Mouse (Mus musculus) left cerebral cortex, adult 18-20 months (tissue): ENCODE measurements around the gene Tes. TPM values are rescaled to one million over a fixed set of nuclear protein-coding genes. Genes with fewer than 3 reads are reported as not detected.
A peak's percentile ranks its signal among the peaks of the same experiment; 100 is the strongest.
"Not testable (repeated sequence)": the region's sequence is repeated elsewhere in the genome, so short reads cannot be mapped to it uniquely, and the experiment has no call there.

Experiments used
- DNase-seq, 2 experiments: peaks; one replicate each; pipeline ENCODE4 v3.0.0; 2021 to 2022; ENCODE audit warnings: low spot score in 2 of 2, mixed read lengths in 1 of 2
- long read RNA-seq, 2 experiments: library from polyadenylated mRNA; stranded (forward); transcript quantifications; one replicate each; pipeline ENCODE4 v2.0.0; 2021
- total RNA-seq, 2 experiments: library from RNA; stranded (reverse); gene quantifications; 2 replicates each; pipeline ENCODE4 v1.2.3; 2021

Gene Tes
- 1 to 10 TPM; 3.8 to 4.3 TPM for total RNA-seq
- long read RNA-seq, experiment 1, transcript Tes-202 (7 exons, 2,440 nt), result major isoform, 7 of 7 reads
- long read RNA-seq, experiment 1, partial matches to known transcripts, result 0 of 7 reads
- long read RNA-seq, experiment 1, other reads (novel, unspliced or antisense), result 0 of 7 reads
- long read RNA-seq, experiment 2, partial matches to known transcripts, result 0 of 5 reads
- long read RNA-seq, experiment 2, other reads (novel, unspliced or antisense), result 1 of 5 reads

- peak; percentile 42 to 68 for DNase-seq
These were observed at the start of gene Tes for GRCm38 (mm10) chr6:17064936-17065790. Gene Tes (plus strand): TSS chr6:17065149.

- no peak for DNase-seq
These were observed 39.1 kb upstream of the Tes start for GRCm38 (mm10) chr6:17025886-17026285.

- DNase-seq, result no peak
These were observed 37.4 kb upstream of the Tes start for GRCm38 (mm10) chr6:17027572-17027971.

- no peak for DNase-seq
These were observed 36.1 kb upstream of the Tes start for GRCm38 (mm10) chr6:17028809-17029208.

- DNase-seq, result no peak
These were observed 32.7 kb upstream of the Tes start for GRCm38 (mm10) chr6:17032231-17032728.

GRCm38 (mm10) chr6:17034095-17034494 is 30.9 kb upstream of the Tes start:
- no peak for DNase-seq

- no peak for DNase-seq
These were observed 29.7 kb upstream of the Tes start for GRCm38 (mm10) chr6:17035228-17035627.

GRCm38 (mm10) chr6:17051432-17052025 is 13.4 kb upstream of the Tes start:
- no peak for DNase-seq

GRCm38 (mm10) chr6:17053028-17053660 is 11.8 kb upstream of the Tes start:
- DNase-seq, result no peak

- no peak for DNase-seq
These were observed 10.2 kb upstream of the Tes start for GRCm38 (mm10) chr6:17054781-17055180.

- DNase-seq, result no peak
These were observed 9.3 kb upstream of the Tes start for GRCm38 (mm10) chr6:17055659-17056058.

GRCm38 (mm10) chr6:17059501-17059900 is 5.4 kb upstream of the Tes start:
- no peak for DNase-seq

- DNase-seq, result no peak
These were observed 4.8 kb upstream of the Tes start for GRCm38 (mm10) chr6:17060154-17060553.

- not testable (repeated sequence) for DNase-seq
These were observed 3.1 kb upstream of the Tes start for GRCm38 (mm10) chr6:17061826-17062225.

- no peak for DNase-seq
These were observed 2.6 kb upstream of the Tes start for GRCm38 (mm10) chr6:17062366-17062765.

GRCm38 (mm10) chr6:17065791-17066169 is 831 bp downstream of the Tes start:
- no peak for DNase-seq

- no peak for DNase-seq
These were observed 1.4 kb downstream of the Tes start for GRCm38 (mm10) chr6:17066211-17066940.

GRCm38 (mm10) chr6:17071899-17072298 is 7.0 kb downstream of the Tes start:
- no peak for DNase-seq

GRCm38 (mm10) chr6:17072338-17072737 is 7.4 kb downstream of the Tes start:
- DNase-seq, result no peak

GRCm38 (mm10) chr6:17072763-17073484 is 8.0 kb downstream of the Tes start:
- DNase-seq, result no peak
